Mouse (Mus musculus) lung, postnatal 25 days (tissue): ENCODE measurements around the gene Lrrc4c.

Experiments
- DNase-seq: peaks from one replicate; pipeline ENCODE4 v3.0.0; 2022; ENCODE audit warnings: low spot score

The Lrrc4c gene

GRCm38 (mm10) chr2:96853797-96854196, 535.8 kb downstream of the Lrrc4c start:
- no peak for DNase-seq

GRCm38 (mm10) chr2:96876062-96876461, 558.1 kb downstream of the Lrrc4c start:
- DNase-seq: no peak

GRCm38 (mm10) chr2:96949531-96949930, 631.6 kb downstream of the Lrrc4c start:
- no peak for DNase-seq

GRCm38 (mm10) chr2:96999521-96999920, 681.6 kb downstream of the Lrrc4c start:
- no peak for DNase-seq

GRCm38 (mm10) chr2:97018319-97018718, 700.4 kb downstream of the Lrrc4c start:
- DNase-seq: no peak

GRCm38 (mm10) chr2:97026991-97027390, 709.0 kb downstream of the Lrrc4c start:
- DNase-seq: no peak

GRCm38 (mm10) chr2:97027585-97027984, 709.6 kb downstream of the Lrrc4c start:
- no peak for DNase-seq

GRCm38 (mm10) chr2:97036401-97036800, 718.4 kb downstream of the Lrrc4c start:
- DNase-seq: no peak

- DNase-seq: no peak
Observed at GRCm38 (mm10) chr2:97037024-97037814, 719.2 kb downstream of the Lrrc4c start.

GRCm38 (mm10) chr2:97044016-97044415, 726.0 kb downstream of the Lrrc4c start:
- no peak for DNase-seq

- no peak for DNase-seq
Observed at GRCm38 (mm10) chr2:97045628-97046027, 727.7 kb downstream of the Lrrc4c start.

- no peak for DNase-seq
Observed at GRCm38 (mm10) chr2:97080156-97080555, 762.2 kb downstream of the Lrrc4c start.

GRCm38 (mm10) chr2:97097965-97098364, 780.0 kb downstream of the Lrrc4c start:
- DNase-seq: no peak

GRCm38 (mm10) chr2:97103398-97104162, 785.6 kb downstream of the Lrrc4c start:
- DNase-seq: no peak

GRCm38 (mm10) chr2:97124246-97124645, 806.3 kb downstream of the Lrrc4c start:
- DNase-seq: no peak

GRCm38 (mm10) chr2:97138454-97138853, 820.5 kb downstream of the Lrrc4c start:
- no peak for DNase-seq

- no peak for DNase-seq
Observed at GRCm38 (mm10) chr2:97151626-97152194, 833.7 kb downstream of the Lrrc4c start.

GRCm38 (mm10) chr2:97165745-97166144, 847.8 kb downstream of the Lrrc4c start:
- DNase-seq: no peak

GRCm38 (mm10) chr2:97178399-97178798, 860.4 kb downstream of the Lrrc4c start:
- DNase-seq: no peak

GRCm38 (mm10) chr2:97196968-97197606, 879.1 kb downstream of the Lrrc4c start:
- no peak for DNase-seq

- no peak for DNase-seq
Observed at GRCm38 (mm10) chr2:97232966-97233365, 915.0 kb downstream of the Lrrc4c start.

- no peak for DNase-seq
Observed at GRCm38 (mm10) chr2:97234074-97234473, 916.1 kb downstream of the Lrrc4c start.
